Mouse (Mus musculus) embryonic facial prominence, embryonic 12.5 days (tissue): Measurements from ENCODE around the gene Tgfbr2. TPM values are rescaled to one million over a fixed set of nuclear protein-coding genes. Genes with fewer than 3 reads are reported as not detected.

Experiments
- ATAC-seq: fragments of 200-750 bp; cut with Nextera tagmentation; 2 replicates; pipeline ENCODE4 v1.8.0; 2017; ENCODE audit not compliant: insufficient number of reproducible peaks, insufficient read depth, low FRiP score, low TSS enrichment
- H3K27ac ChIP-seq: fragments of 300-500 bp; sonication (generic); 2 replicates; pipeline ENCODE4 v1.5.1; 2016; ENCODE audit warnings: mild to moderate bottlenecking
- H3K27me3 ChIP-seq: fragments of 300-500 bp; sonication (generic); 2 replicates; pipeline ENCODE4 v1.6.1; 2016; ENCODE audit warnings: mild to moderate bottlenecking, moderate library complexity
- H3K36me3 ChIP-seq: fragments of 300-500 bp; sonication (generic); 2 replicates; pipeline ENCODE4 v1.6.1; 2016; ENCODE audit warnings: mild to moderate bottlenecking
- H3K4me1 ChIP-seq: fragments of 300-500 bp; sonication (generic); 2 replicates; pipeline ENCODE4 v1.6.1; 2016
- H3K4me2 ChIP-seq: fragments of 300-500 bp; sonication (generic); replicated peaks from 2 replicates; pipeline ENCODE4 v1.6.1; 2016; ENCODE audit warnings: mild to moderate bottlenecking, moderate library complexity
- H3K4me3 ChIP-seq: fragments of 300-500 bp; sonication (generic); 2 replicates; pipeline ENCODE4 v1.5.1; 2016; ENCODE audit warnings: mild to moderate bottlenecking
- H3K9ac ChIP-seq: fragments of 300-500 bp; sonication (generic); 2 replicates; pipeline ENCODE4 v1.6.1; 2016; ENCODE audit warnings: mild to moderate bottlenecking, moderate library complexity
- H3K9me3 ChIP-seq: fragments of 300-500 bp; sonication (generic); 2 replicates; pipeline ENCODE4 v1.6.1; 2016; ENCODE audit warnings: mild to moderate bottlenecking, moderate library complexity
- whole genome bisulfite sequencing: fragments of 180-500 bp; shearing (Covaris S2); methylation state at CpG from one replicate; pipeline ENCODE4 v1.1.7; 2016; 5-methylcytosine and 5-hydroxymethylcytosine counted together
- polyA plus RNA-seq: library from polyadenylated mRNA; unstranded; fragments of >200 nt; fragmentation: Nextera tagmentation; extraction: Ambion mirVana; gene quantifications from 2 replicates; pipeline ENCODE4 v1.2.1, GENCODE M21; 2016

The Tgfbr2 gene
- polyA plus RNA-seq, 1 experiment from 2014 or later, result 28.7 TPM

- WGBS, result 96% methylated on average over 12 of the region's 12 CpGs
- no peak overlapping the region for H3K4me2 ChIP-seq
- no peak overlapping the region for H3K4me3 ChIP-seq
- H3K27ac ChIP-seq, result no peak overlapping the region
- H3K27me3 ChIP-seq, result no peaks in the 10 kb centered on the region
- no peaks in the 10 kb centered on the region for H3K36me3 ChIP-seq
- no peak for ATAC-seq
- H3K9me3 ChIP-seq, result no peaks in the 10 kb centered on the region
- H3K9ac ChIP-seq, result no peak overlapping the region
- no peaks in the 10 kb centered on the region for H3K4me1 ChIP-seq
Measured at GRCm38 (mm10) chr9:116192826-116193534, 17.8 kb upstream of the Tgfbr2 start.

DNA sequence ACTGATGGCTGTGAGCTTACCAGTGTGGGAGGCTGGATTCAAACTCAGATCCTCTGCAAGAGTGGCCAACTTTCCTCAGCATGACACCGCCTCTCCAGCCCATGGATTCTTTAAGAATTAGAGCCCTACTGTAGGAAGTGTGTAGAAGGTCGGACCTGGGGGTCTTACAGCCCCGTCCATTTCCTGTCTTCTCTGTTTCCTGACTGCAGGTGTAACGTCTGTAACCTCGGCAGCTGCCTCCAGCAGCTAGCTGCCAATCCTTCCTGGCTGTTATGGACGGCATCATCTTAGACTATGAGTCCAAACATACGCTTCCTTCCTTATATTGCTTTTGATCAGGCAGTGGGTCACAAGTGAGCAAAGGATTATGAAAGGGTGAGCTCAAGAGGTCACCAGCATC is 17.1 kb upstream of the Tgfbr2 start:
- whole genome bisulfite sequencing, result 66% methylated on average over 7 of the region's 7 CpGs
- Histone ChIP-seq H3K4me3 (no peak overlapping the region), H3K9me3 (no peaks in the 10 kb centered on the region), H3K9ac (no peak overlapping the region), H3K27ac (no peak overlapping the region), H3K36me3 (no peaks in the 10 kb centered on the region), H3K27me3 (no peaks in the 10 kb centered on the region), H3K4me1 (no peaks in the 10 kb centered on the region), H3K4me2 (no peak overlapping the region)
- ATAC-seq, result no peak

GRCm38 (mm10) chr9:116189831-116190230 is 14.7 kb upstream of the Tgfbr2 start:
- Histone ChIP-seq H3K9me3 (no peaks in the 10 kb centered on the region), H3K4me1 (no peaks in the 10 kb centered on the region), H3K27me3 (no peaks in the 10 kb centered on the region), H3K36me3 (no peaks in the 10 kb centered on the region), H3K9ac (no peak overlapping the region), H3K27ac (no peak overlapping the region), H3K4me3 (no peak overlapping the region), H3K4me2 (no peak overlapping the region)
- ATAC-seq, result no peak
- WGBS, result 88% methylated on average over 4 of the region's 4 CpGs

DNA sequence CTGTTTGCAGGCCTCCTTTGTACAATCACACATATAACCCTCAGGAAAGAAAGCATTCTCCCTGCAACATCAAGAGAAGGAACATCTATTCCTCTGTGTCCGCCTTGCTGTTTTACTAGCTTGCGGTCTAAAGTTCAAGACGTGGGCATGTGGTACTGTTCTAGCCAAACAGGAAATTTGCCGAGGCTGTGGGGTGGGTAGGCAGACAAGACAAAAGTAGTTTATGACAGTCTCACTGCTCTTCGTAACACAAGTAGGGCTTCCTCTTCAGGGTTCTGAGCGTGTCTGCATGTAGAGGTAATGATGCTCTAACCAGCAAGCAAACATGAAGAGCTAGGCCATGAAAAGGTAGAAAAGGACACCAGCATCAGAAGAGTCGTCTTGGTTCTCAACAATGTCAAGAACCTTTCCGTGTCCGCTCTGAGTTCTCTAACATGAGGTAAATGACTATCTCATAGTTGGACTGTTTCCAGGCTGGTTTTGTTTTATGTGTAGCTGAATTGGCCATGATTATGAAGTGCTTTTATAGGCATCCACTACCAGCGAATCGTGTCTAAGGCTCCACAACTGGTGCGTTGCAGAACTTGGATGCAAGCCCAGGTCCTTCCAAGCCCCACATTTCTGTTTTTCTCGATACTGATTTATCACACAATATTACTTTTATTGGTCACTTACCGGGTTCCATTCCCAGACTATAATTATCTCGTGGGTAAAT is 13.9 kb upstream of the Tgfbr2 start:
- H3K9ac ChIP-seq, result no peak overlapping the region
- no peaks in the 10 kb centered on the region for H3K27me3 ChIP-seq
- H3K4me2 ChIP-seq, result no peak overlapping the region
- ATAC-seq, result no peak
- 85% methylated on average over 15 of the region's 15 CpGs for WGBS
- H3K9me3 ChIP-seq, result no peaks in the 10 kb centered on the region
- no peaks in the 10 kb centered on the region for H3K4me1 ChIP-seq
- no peak overlapping the region for H3K27ac ChIP-seq
- H3K36me3 ChIP-seq, result no peaks in the 10 kb centered on the region
- no peak overlapping the region for H3K4me3 ChIP-seq

- Histone ChIP-seq H3K9ac (no peak overlapping the region), H3K4me3 (no peak overlapping the region), H3K4me1 (no peaks in the 10 kb centered on the region), H3K27me3 (no peaks in the 10 kb centered on the region), H3K27ac (no peak overlapping the region), H3K9me3 (no peaks in the 10 kb centered on the region), H3K4me2 (no peak overlapping the region), H3K36me3 (no peaks in the 10 kb centered on the region)
- WGBS, result 87% methylated on average over 10 of the region's 10 CpGs
- ATAC-seq, result no peak
Measured at GRCm38 (mm10) chr9:116187181-116187731, 12.1 kb upstream of the Tgfbr2 start.

GRCm38 (mm10) chr9:116184903-116185302 is 9.7 kb upstream of the Tgfbr2 start:
- no peak for ATAC-seq
- no peak overlapping the region for H3K4me2 ChIP-seq
- no peak overlapping the region for H3K4me3 ChIP-seq
- no peaks in the 10 kb centered on the region for H3K9me3 ChIP-seq
- H3K27ac ChIP-seq, result no peak overlapping the region
- 89% methylated on average over 5 of the region's 5 CpGs for WGBS
- no peaks in the 10 kb centered on the region for H3K27me3 ChIP-seq
- no peaks in the 10 kb centered on the region for H3K4me1 ChIP-seq
- no peak overlapping the region for H3K9ac ChIP-seq
- H3K36me3 ChIP-seq, result no peaks in the 10 kb centered on the region

DNA sequence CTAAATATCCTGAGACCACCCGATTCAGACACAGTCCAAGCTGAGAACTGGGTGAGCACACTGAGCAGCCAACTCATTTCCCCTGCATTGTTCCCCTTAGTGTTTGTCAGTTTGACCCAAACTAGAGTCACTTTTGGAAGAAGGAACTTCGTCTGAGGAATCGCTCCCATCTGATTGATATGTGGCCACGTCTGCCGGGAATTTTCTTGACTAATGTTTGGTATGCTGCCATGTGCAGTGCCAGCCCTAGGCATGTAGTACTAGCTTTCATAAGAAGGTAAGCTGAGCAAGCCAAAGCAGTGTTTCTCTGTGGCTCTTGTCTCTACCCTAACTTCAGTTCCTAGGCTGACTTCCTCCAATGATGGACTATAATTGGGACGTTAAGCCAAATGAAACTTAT is 7.9 kb upstream of the Tgfbr2 start:
- H3K27me3 ChIP-seq, result no peaks in the 10 kb centered on the region
- H3K9ac ChIP-seq, result no peak overlapping the region
- H3K4me3 ChIP-seq, result no peak overlapping the region
- H3K4me1 ChIP-seq, result no peaks in the 10 kb centered on the region
- H3K4me2 ChIP-seq, result no peak overlapping the region
- 88% methylated on average over 6 of the region's 6 CpGs for WGBS
- no peak overlapping the region for H3K27ac ChIP-seq
- H3K36me3 ChIP-seq, result no peaks in the 10 kb centered on the region
- H3K9me3 ChIP-seq, result no peaks in the 10 kb centered on the region
- no peak for ATAC-seq

DNA sequence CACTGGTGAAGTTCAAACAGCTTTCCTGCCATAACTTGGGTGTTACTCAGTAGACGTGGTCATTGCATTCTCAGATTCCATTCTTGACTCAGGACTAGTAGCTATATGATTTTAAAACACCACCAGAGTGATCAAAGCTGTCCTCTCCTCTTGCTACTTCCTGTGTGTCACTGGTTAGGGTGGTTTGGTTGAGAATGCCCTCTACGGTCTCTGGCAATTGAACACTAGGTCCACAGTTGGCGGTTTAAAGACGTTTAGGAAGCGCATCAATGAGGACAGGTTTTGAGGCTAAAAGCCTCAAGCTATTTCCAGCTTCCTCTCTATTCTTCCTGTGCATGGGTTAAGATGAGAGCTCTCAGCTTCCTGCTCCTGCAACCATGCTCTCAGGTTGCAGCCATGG is 6.4 kb upstream of the Tgfbr2 start:
- Histone ChIP-seq H3K4me3 (no peak overlapping the region), H3K4me2 (no peak overlapping the region), H3K9ac (no peak overlapping the region), H3K4me1 (no peaks in the 10 kb centered on the region), H3K36me3 (no peaks in the 10 kb centered on the region), H3K9me3 (no peaks in the 10 kb centered on the region), H3K27me3 (no peaks in the 10 kb centered on the region), H3K27ac (no peak overlapping the region)
- WGBS, result 92% methylated on average over 5 of the region's 5 CpGs
- no peak for ATAC-seq

DNA sequence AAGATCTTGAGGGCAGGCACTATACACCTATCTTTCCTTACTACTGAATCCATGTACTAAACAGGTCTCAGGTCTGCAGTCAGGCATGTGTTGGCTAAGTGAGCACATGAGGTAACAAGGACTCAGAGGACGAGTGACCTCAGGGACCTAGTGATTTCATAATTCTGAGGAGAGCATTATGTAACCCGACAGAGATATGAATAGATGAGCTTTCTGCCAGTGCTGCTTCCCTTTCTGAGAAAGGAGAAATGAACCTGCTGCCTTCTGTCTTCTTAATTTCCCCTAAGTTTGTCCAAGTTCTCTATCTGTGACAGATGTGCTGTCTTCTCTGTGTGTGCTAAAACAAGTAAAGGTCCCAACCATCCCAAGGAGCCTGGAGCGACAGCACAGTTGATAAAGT is 3.0 kb upstream of the Tgfbr2 start:
- WGBS, result 82% methylated on average over 3 of the region's 3 CpGs
- H3K36me3 ChIP-seq, result no peaks in the 10 kb centered on the region
- no peak overlapping the region for H3K9ac ChIP-seq
- no peaks in the 10 kb centered on the region for H3K9me3 ChIP-seq
- H3K27me3 ChIP-seq, result no peaks in the 10 kb centered on the region
- H3K4me1 ChIP-seq, result peaks cover 16% of the 10 kb centered on the region
- no peak overlapping the region for H3K4me3 ChIP-seq
- no peak overlapping the region for H3K4me2 ChIP-seq
- no peak for ATAC-seq
- no peak overlapping the region for H3K27ac ChIP-seq

DNA sequence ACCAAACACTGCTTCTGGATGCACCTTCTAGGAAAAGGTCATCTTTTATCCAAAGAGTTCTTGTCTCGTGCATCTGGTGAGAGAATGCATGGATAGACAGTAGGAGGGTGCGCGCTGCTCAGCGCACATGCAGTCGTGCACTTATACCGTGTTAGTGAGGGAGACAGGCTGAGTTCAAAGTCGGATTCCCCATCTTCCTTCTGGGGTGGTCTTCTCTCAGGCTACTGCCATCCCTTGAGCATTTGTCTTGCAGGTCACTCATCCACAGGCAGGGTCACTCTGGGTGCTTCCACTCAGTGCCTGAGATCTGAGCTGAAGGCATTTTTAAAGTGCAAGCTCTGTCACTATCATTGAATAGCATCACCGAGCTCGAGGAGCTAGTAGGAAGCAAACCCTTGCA is 1.9 kb upstream of the Tgfbr2 start:
- H3K36me3 ChIP-seq, result no peaks in the 10 kb centered on the region
- no peak for ATAC-seq
- H3K27ac ChIP-seq, result no peak overlapping the region
- H3K9me3 ChIP-seq, result no peaks in the 10 kb centered on the region
- no peak overlapping the region for H3K4me2 ChIP-seq
- 85% methylated on average over 9 of the region's 9 CpGs for WGBS
- no peak overlapping the region for H3K4me3 ChIP-seq
- H3K27me3 ChIP-seq, result no peaks in the 10 kb centered on the region
- peaks cover 16% of the 10 kb centered on the region for H3K4me1 ChIP-seq
- H3K9ac ChIP-seq, result no peak overlapping the region

- WGBS, result 10% methylated on average over 16 of the region's 16 CpGs
- no peaks in the 10 kb centered on the region for H3K27me3 ChIP-seq
- no peaks in the 10 kb centered on the region for H3K36me3 ChIP-seq
- H3K27ac ChIP-seq, result peak overlapping the region; percentile 93
- ATAC-seq, result no peak
- peaks cover 19% of the 10 kb centered on the region for H3K4me1 ChIP-seq
- H3K9ac ChIP-seq, result peak overlapping the region; percentile 87
- peak overlapping the region; percentile 61 for H3K4me2 ChIP-seq
- peak overlapping the region; percentile 83 for H3K4me3 ChIP-seq
- no peaks in the 10 kb centered on the region for H3K9me3 ChIP-seq
Measured at GRCm38 (mm10) chr9:116175488-116176115, 442 bp upstream of the Tgfbr2 start.
